Mouse (Mus musculus) cerebellum, adult (tissue): Measurements from ENCODE around the gene Sec1.

Experiments used
- ATAC-seq: cut with Nextera tagmentation; 2 replicates; pipeline ENCODE4 v1.9.2; 2017; ENCODE audit warnings: mild to moderate bottlenecking, moderate library complexity, mixed read lengths; ENCODE audit not compliant: insufficient number of reproducible peaks, low FRiP score, low TSS enrichment

Gene Sec1

GRCm38 (mm10) chr7:45693921-45694591, at the start of gene Sec1:
Gene Sec1, minus strand, starts transcription at chr7:45694402.
- no peak for ATAC-seq

GRCm38 (mm10) chr7:45742338-45742737, 48.1 kb upstream of the Sec1 start:
- ATAC-seq, result no peak

GRCm38 (mm10) chr7:45741777-45742176, 47.6 kb upstream of the Sec1 start:
- no peak; the same call in 1 of the 2 replicates for ATAC-seq

GRCm38 (mm10) chr7:45741308-45741707, 47.1 kb upstream of the Sec1 start:
- no peak for ATAC-seq

GRCm38 (mm10) chr7:45739820-45740219, 45.6 kb upstream of the Sec1 start:
- no peak for ATAC-seq

- no peak for ATAC-seq
Observed at GRCm38 (mm10) chr7:45739162-45739763, 45.1 kb upstream of the Sec1 start.

GRCm38 (mm10) chr7:45733477-45733876, 39.3 kb upstream of the Sec1 start:
- no peak for ATAC-seq

- no peak for ATAC-seq
Observed at GRCm38 (mm10) chr7:45730727-45731431, 36.7 kb upstream of the Sec1 start.

GRCm38 (mm10) chr7:45727625-45728024, 33.4 kb upstream of the Sec1 start:
- ATAC-seq, result no peak

- ATAC-seq, result no peak
Observed at GRCm38 (mm10) chr7:45726419-45726818, 32.2 kb upstream of the Sec1 start.

GRCm38 (mm10) chr7:45725713-45726112, 31.5 kb upstream of the Sec1 start, which contains the start of gene Spaca4:
Gene Spaca4, minus strand, starts transcription at chr7:45725813.
- no peak for ATAC-seq

- ATAC-seq, result no peak
Observed at GRCm38 (mm10) chr7:45725151-45725550, 30.9 kb upstream of the Sec1 start.

GRCm38 (mm10) chr7:45723781-45724180, 29.6 kb upstream of the Sec1 start:
- no peak for ATAC-seq

- ATAC-seq, result no peak
Observed at GRCm38 (mm10) chr7:45723301-45723700, 29.1 kb upstream of the Sec1 start.

- ATAC-seq, result no peak
Observed at GRCm38 (mm10) chr7:45722348-45722713, 28.1 kb upstream of the Sec1 start.

GRCm38 (mm10) chr7:45721642-45722347, 27.6 kb upstream of the Sec1 start:
- ATAC-seq, result no peak

- ATAC-seq, result no peak
Observed at GRCm38 (mm10) chr7:45721234-45721571, 27.0 kb upstream of the Sec1 start.

- no peak for ATAC-seq
Observed at GRCm38 (mm10) chr7:45720413-45721233, 26.4 kb upstream of the Sec1 start, which contains the start of gene Fam83e. Gene Fam83e, plus strand, starts transcription at chr7:45721212.

GRCm38 (mm10) chr7:45719738-45720412, 25.7 kb upstream of the Sec1 start:
- ATAC-seq, result no peak

GRCm38 (mm10) chr7:45719180-45719579, 25.0 kb upstream of the Sec1 start:
- no peak for ATAC-seq
